Mouse (Mus musculus): Measurements from ENCODE around the gene Igsf9b. TPM values are rescaled to one million over a fixed set of nuclear protein-coding genes. Genes with fewer than 3 reads are reported as not detected.
A peak's percentile ranks its signal among the peaks of the same experiment; 100 is the strongest.

Igsf9b gene
- polyA plus RNA-seq, 1 experiment from 2014 or later = 6.8 TPM

GRCm38 (mm10) chr9:27313427-27313826 is 14.4 kb downstream of the Igsf9b start:
- 95% methylated on average over 5 of the region's 5 CpGs for whole genome bisulfite sequencing
- Histone ChIP-seq H3K27me3 (ENCODE audit: poor library complexity, severe bottlenecking) (no peaks in the 10 kb centered on the region), H3K4me3 (no peak overlapping the region), H3K36me3 (replicated peaks) (peaks cover 55% of the 10 kb centered on the region), H3K9me3 (no peaks in the 10 kb centered on the region), H3K4me1 (peaks cover 7% of the 10 kb centered on the region), H3K27ac (no peak overlapping the region)
- DNase-seq (ENCODE audit: extremely low spot score, low spot score) = no peak

- Histone ChIP-seq H3K27me3 (ENCODE audit: poor library complexity, severe bottlenecking) (no peaks in the 10 kb centered on the region), H3K4me3 (no peak overlapping the region), H3K4me1 (no peaks in the 10 kb centered on the region), H3K27ac (no peak overlapping the region), H3K36me3 (replicated peaks) (peaks cover 72% of the 10 kb centered on the region), H3K9me3 (no peaks in the 10 kb centered on the region)
- WGBS = 98% methylated on average over 8 of the region's 8 CpGs
- no peak for DNase-seq (ENCODE audit: extremely low spot score, low spot score)
Measured at GRCm38 (mm10) chr9:27321267-27321666, 22.3 kb downstream of the Igsf9b start.

- WGBS = 90% methylated on average over 7 of the region's 7 CpGs
- peaks cover 79% of the 10 kb centered on the region for H3K36me3 ChIP-seq (replicated peaks)
Measured at GRCm38 (mm10) chr9:27322277-27322676, 23.3 kb downstream of the Igsf9b start.

GRCm38 (mm10) chr9:27323412-27323811 is 24.4 kb downstream of the Igsf9b start:
- Histone ChIP-seq H3K4me3 (no peak overlapping the region), H3K36me3 (replicated peaks) (peaks cover 76% of the 10 kb centered on the region), H3K27me3 (ENCODE audit: poor library complexity, severe bottlenecking) (no peaks in the 10 kb centered on the region), H3K9me3 (no peaks in the 10 kb centered on the region), H3K27ac (no peak overlapping the region), H3K4me1 (no peaks in the 10 kb centered on the region)
- no peak for DNase-seq (ENCODE audit: extremely low spot score, low spot score)
- WGBS = 84% methylated on average over 3 of the region's 3 CpGs

More at GRCm38 (mm10) chr9:27322277-27322676, 23.3 kb downstream of the Igsf9b start:
- Histone ChIP-seq H3K27me3 (ENCODE audit: poor library complexity, severe bottlenecking) (no peaks in the 10 kb centered on the region), H3K4me1 (no peaks in the 10 kb centered on the region), H3K27ac (no peak overlapping the region), H3K9me3 (no peaks in the 10 kb centered on the region), H3K4me3 (no peak overlapping the region)
- no peak for DNase-seq (ENCODE audit: extremely low spot score, low spot score)

GRCm38 (mm10) chr9:27325920-27326319 is 26.9 kb downstream of the Igsf9b start:
- 45% methylated on average over 2 of the region's 2 CpGs for WGBS
- Histone ChIP-seq H3K27ac (no peak overlapping the region), H3K36me3 (replicated peaks) (peaks cover 76% of the 10 kb centered on the region), H3K4me1 (no peaks in the 10 kb centered on the region), H3K27me3 (ENCODE audit: poor library complexity, severe bottlenecking) (no peaks in the 10 kb centered on the region), H3K9me3 (no peaks in the 10 kb centered on the region), H3K4me3 (no peak overlapping the region)
- peak; percentile 59 for DNase-seq (ENCODE audit: extremely low spot score, low spot score)

GRCm38 (mm10) chr9:27327558-27327957 is 28.6 kb downstream of the Igsf9b start:
- H3K9me3 ChIP-seq = no peaks in the 10 kb centered on the region
- H3K27ac ChIP-seq = no peak overlapping the region
- H3K4me1 ChIP-seq = no peaks in the 10 kb centered on the region
- no peak overlapping the region for H3K4me3 ChIP-seq
- H3K36me3 ChIP-seq (replicated peaks) = peaks cover 80% of the 10 kb centered on the region
- no peaks in the 10 kb centered on the region for H3K27me3 ChIP-seq (ENCODE audit: poor library complexity, severe bottlenecking)
- DNase-seq (ENCODE audit: extremely low spot score, low spot score) = no peak
- WGBS = 97% methylated on average over 3 of the region's 3 CpGs

- H3K36me3 ChIP-seq (replicated peaks) = peaks cover 83% of the 10 kb centered on the region
- DNase-seq (ENCODE audit: extremely low spot score, low spot score) = no peak
- 93% methylated on average over 4 of the region's 4 CpGs for WGBS
Measured at GRCm38 (mm10) chr9:27330374-27330773, 31.4 kb downstream of the Igsf9b start.

GRCm38 (mm10) chr9:27331538-27331937 is 32.5 kb downstream of the Igsf9b start:
- Histone ChIP-seq H3K27ac (no peak overlapping the region), H3K27me3 (ENCODE audit: poor library complexity, severe bottlenecking) (no peaks in the 10 kb centered on the region), H3K9me3 (no peaks in the 10 kb centered on the region), H3K4me3 (no peak overlapping the region), H3K4me1 (no peaks in the 10 kb centered on the region), H3K36me3 (replicated peaks) (peaks cover 92% of the 10 kb centered on the region)
- no peak for DNase-seq (ENCODE audit: extremely low spot score, low spot score)
- WGBS = 97% methylated on average over 7 of the region's 7 CpGs

More at GRCm38 (mm10) chr9:27330374-27330773, 31.4 kb downstream of the Igsf9b start:
- no peaks in the 10 kb centered on the region for H3K9me3 ChIP-seq
- no peak overlapping the region for H3K27ac ChIP-seq
- H3K4me1 ChIP-seq = no peaks in the 10 kb centered on the region
- no peak overlapping the region for H3K4me3 ChIP-seq
- no peaks in the 10 kb centered on the region for H3K27me3 ChIP-seq (ENCODE audit: poor library complexity, severe bottlenecking)

- Histone ChIP-seq H3K27ac (no peak overlapping the region), H3K4me3 (no peak overlapping the region), H3K9me3 (no peaks in the 10 kb centered on the region), H3K4me1 (no peaks in the 10 kb centered on the region), H3K36me3 (replicated peaks) (peaks cover 78% of the 10 kb centered on the region), H3K27me3 (ENCODE audit: poor library complexity, severe bottlenecking) (no peaks in the 10 kb centered on the region)
- no peak for DNase-seq (ENCODE audit: extremely low spot score, low spot score)
- 86% methylated on average over 9 of the region's 9 CpGs for WGBS
Measured at GRCm38 (mm10) chr9:27334895-27335294, 35.9 kb downstream of the Igsf9b start.

- Histone ChIP-seq H3K27me3 (ENCODE audit: poor library complexity, severe bottlenecking) (no peaks in the 10 kb centered on the region), H3K27ac (no peak overlapping the region)
- no peak for DNase-seq (ENCODE audit: extremely low spot score, low spot score)
Measured at GRCm38 (mm10) chr9:27336962-27337636, 38.1 kb downstream of the Igsf9b start.

GRCm38 (mm10) chr9:27339168-27339567 is 40.2 kb downstream of the Igsf9b start:
- no peak overlapping the region for H3K4me3 ChIP-seq
- no peaks in the 10 kb centered on the region for H3K9me3 ChIP-seq
- H3K27ac ChIP-seq = no peak overlapping the region
- no peak for DNase-seq (ENCODE audit: extremely low spot score, low spot score)
- WGBS = 93% methylated on average over 1 of the region's 1 CpGs
- H3K36me3 ChIP-seq (replicated peaks) = peaks cover 72% of the 10 kb centered on the region
- H3K4me1 ChIP-seq = no peaks in the 10 kb centered on the region
- H3K27me3 ChIP-seq (ENCODE audit: poor library complexity, severe bottlenecking) = no peaks in the 10 kb centered on the region

More at GRCm38 (mm10) chr9:27336962-27337636, 38.1 kb downstream of the Igsf9b start:
- Histone ChIP-seq H3K4me1 (no peaks in the 10 kb centered on the region), H3K9me3 (no peaks in the 10 kb centered on the region), H3K4me3 (no peak overlapping the region), H3K36me3 (replicated peaks) (peaks cover 75% of the 10 kb centered on the region)
- WGBS = 94% methylated on average over 4 of the region's 4 CpGs

- no peak for DNase-seq (ENCODE audit: extremely low spot score, low spot score)
- 0 out of 2 replicates have a peak overlapping the region, but pooled peaks have one; percentile 22 for H3K27ac ChIP-seq
- WGBS = 56% methylated on average over 11 of the region's 11 CpGs
Measured at GRCm38 (mm10) chr9:27346541-27347269, 47.7 kb downstream of the Igsf9b start.

GRCm38 (mm10) chr9:27353082-27353481 is 54.1 kb downstream of the Igsf9b start:
- 91% methylated on average over 7 of the region's 7 CpGs for WGBS
- Histone ChIP-seq H3K27ac (no peak overlapping the region), H3K4me3 (no peak overlapping the region), H3K4me1 (no peaks in the 10 kb centered on the region), H3K36me3 (replicated peaks) (peaks cover 21% of the 10 kb centered on the region), H3K27me3 (ENCODE audit: poor library complexity, severe bottlenecking) (no peaks in the 10 kb centered on the region), H3K9me3 (no peaks in the 10 kb centered on the region)
- DNase-seq (ENCODE audit: extremely low spot score, low spot score) = no peak

More at GRCm38 (mm10) chr9:27346541-27347269, 47.7 kb downstream of the Igsf9b start:
- H3K4me3 ChIP-seq = no peak overlapping the region
- peaks cover 74% of the 10 kb centered on the region for H3K36me3 ChIP-seq (replicated peaks)
- H3K27me3 ChIP-seq (ENCODE audit: poor library complexity, severe bottlenecking) = no peaks in the 10 kb centered on the region
- H3K9me3 ChIP-seq = no peaks in the 10 kb centered on the region
- H3K4me1 ChIP-seq = peaks cover 8% of the 10 kb centered on the region

Measured in forebrain, embryonic 10.5 days (tissue).